Mouse (Mus musculus) thymus, adult 2 months (tissue): ENCODE data around the gene Pou3f1. TPM values are rescaled to one million over a fixed set of nuclear protein-coding genes. Genes with fewer than 3 reads are reported as not detected.

Experiments
- DNase-seq: peaks from one replicate; pipeline ENCODE4 v3.0.0; 2021
- H3K27ac ChIP-seq: fragments of 200-500 bp; 2 replicates; pipeline ENCODE4 v1.5.1; 2012; ENCODE audit warnings: low read length, control low read depth; ENCODE audit not compliant: control insufficient read depth, insufficient read depth
- H3K27me3 ChIP-seq: fragments of 200-500 bp; 2 replicates; pipeline ENCODE4 v1.6.1; 2012; ENCODE audit warnings: mild to moderate bottlenecking, low read length, moderate library complexity, mixed read lengths; ENCODE audit not compliant: control insufficient read depth, insufficient read depth
- H3K36me3 ChIP-seq: fragments of 200-500 bp; 2 replicates; pipeline ENCODE4 v1.6.1; 2012; ENCODE audit warnings: mild to moderate bottlenecking, low read length, moderate library complexity; ENCODE audit not compliant: control insufficient read depth, insufficient read depth
- H3K4me1 ChIP-seq: fragments of 200-500 bp; replicated peaks from 2 replicates; pipeline ENCODE4 v1.6.1; 2012; ENCODE audit warnings: low read length; ENCODE audit not compliant: control insufficient read depth, insufficient read depth
- H3K4me3 ChIP-seq: fragments of 200-500 bp; 2 replicates; pipeline ENCODE4 v1.5.1; 2012; ENCODE audit warnings: mild to moderate bottlenecking, low read length, control low read depth, moderate library complexity; ENCODE audit not compliant: control insufficient read depth, insufficient read depth
- CTCF ChIP-seq: fragments of 200-500 bp; IDR thresholded peaks from 2 replicates; pipeline ENCODE4 v1.5.1; 2012; ENCODE audit warnings: mild to moderate bottlenecking, control low read depth, low read length, moderate library complexity, borderline replicate concordance; ENCODE audit not compliant: control insufficient read depth, poor library complexity, insufficient read depth; ENCODE audit errors: extremely low read depth
- POLR2A ChIP-seq: fragments of 200-500 bp; IDR thresholded peaks from 2 replicates; pipeline ENCODE4 v1.6.1; 2012; ENCODE audit warnings: mild to moderate bottlenecking, low read length, control low read depth, moderate library complexity; ENCODE audit not compliant: control insufficient read depth, poor library complexity, insufficient read depth; ENCODE audit errors: extremely low read depth
- WGBS: fragments of 180-500 bp; shearing (Covaris S2); methylation state at CpG from one replicate; pipeline ENCODE4 v1.1.7; 2018; 5-methylcytosine and 5-hydroxymethylcytosine counted together
- polyA plus RNA-seq: library from polyadenylated mRNA; depleted of rRNA; stranded (reverse); fragments of >200 nt; gene quantifications from 2 replicates; pipeline ENCODE4 v1.2.3, GENCODE M21; 2012

The Pou3f1 gene
- polyA plus RNA-seq, 1 experiment, result 0.38 TPM

- Histone ChIP-seq H3K27ac (peak overlapping the region; percentile 60; the same call in 1 of the 2 replicates), H3K4me1 (peaks cover 48% of the 10 kb centered on the region), H3K4me3 (peak overlapping the region; percentile 100), H3K27me3 (no peaks in the 10 kb centered on the region), H3K36me3 (no peaks in the 10 kb centered on the region)
- peak; percentile 55 for DNase-seq
- WGBS, result 10% methylated on average over 22 of the region's 22 CpGs
- TF ChIP-seq CTCF, result no peak
- TF ChIP-seq POLR2A, result no peak
These were observed 44.6 kb downstream of the Pou3f1 start for GRCm38 (mm10) chr4:124701052-124701845.

DNA sequence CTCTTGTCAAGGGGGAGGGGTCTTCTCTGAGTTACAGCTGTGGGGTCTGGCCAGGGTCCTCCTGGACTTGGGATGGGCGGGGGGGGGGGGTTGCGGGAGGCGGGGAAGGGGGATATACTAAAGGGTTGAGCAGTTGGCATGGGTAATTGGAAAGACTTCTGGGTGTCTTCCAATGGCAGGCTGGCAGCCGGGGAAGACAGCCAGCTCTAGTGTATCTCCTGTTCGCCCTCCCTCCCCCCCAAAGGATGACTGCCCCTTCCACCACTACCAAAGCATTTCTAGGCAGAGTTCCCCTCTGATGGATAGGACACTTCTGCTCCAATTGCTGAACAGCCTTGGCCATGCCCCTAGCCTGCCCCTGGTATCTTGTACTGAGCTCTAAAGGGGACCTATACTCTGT, 45.3 kb downstream of the Pou3f1 start:
- TF ChIP-seq CTCF (no peak), POLR2A (no peak)
- Histone ChIP-seq H3K4me3 (peak overlapping the region; percentile 100; the same call in 1 of the 2 replicates), H3K27ac (no peak overlapping the region), H3K27me3 (no peaks in the 10 kb centered on the region), H3K36me3 (no peaks in the 10 kb centered on the region), H3K4me1 (peaks cover 48% of the 10 kb centered on the region)
- WGBS, result 84% methylated on average over 5 of the region's 5 CpGs
- DNase-seq, result no peak

- Histone ChIP-seq H3K27me3 (no peaks in the 10 kb centered on the region), H3K36me3 (no peaks in the 10 kb centered on the region), H3K4me1 (peaks cover 61% of the 10 kb centered on the region), H3K27ac (peak overlapping the region; percentile 95), H3K4me3 (peak overlapping the region; percentile 11)
- 26% methylated on average over 2 of the region's 2 CpGs for WGBS
- TF ChIP-seq POLR2A (no peak), CTCF (no peak)
- DNase-seq, result peak; percentile 35
These were observed 46.8 kb downstream of the Pou3f1 start for GRCm38 (mm10) chr4:124703406-124703805.

DNA sequence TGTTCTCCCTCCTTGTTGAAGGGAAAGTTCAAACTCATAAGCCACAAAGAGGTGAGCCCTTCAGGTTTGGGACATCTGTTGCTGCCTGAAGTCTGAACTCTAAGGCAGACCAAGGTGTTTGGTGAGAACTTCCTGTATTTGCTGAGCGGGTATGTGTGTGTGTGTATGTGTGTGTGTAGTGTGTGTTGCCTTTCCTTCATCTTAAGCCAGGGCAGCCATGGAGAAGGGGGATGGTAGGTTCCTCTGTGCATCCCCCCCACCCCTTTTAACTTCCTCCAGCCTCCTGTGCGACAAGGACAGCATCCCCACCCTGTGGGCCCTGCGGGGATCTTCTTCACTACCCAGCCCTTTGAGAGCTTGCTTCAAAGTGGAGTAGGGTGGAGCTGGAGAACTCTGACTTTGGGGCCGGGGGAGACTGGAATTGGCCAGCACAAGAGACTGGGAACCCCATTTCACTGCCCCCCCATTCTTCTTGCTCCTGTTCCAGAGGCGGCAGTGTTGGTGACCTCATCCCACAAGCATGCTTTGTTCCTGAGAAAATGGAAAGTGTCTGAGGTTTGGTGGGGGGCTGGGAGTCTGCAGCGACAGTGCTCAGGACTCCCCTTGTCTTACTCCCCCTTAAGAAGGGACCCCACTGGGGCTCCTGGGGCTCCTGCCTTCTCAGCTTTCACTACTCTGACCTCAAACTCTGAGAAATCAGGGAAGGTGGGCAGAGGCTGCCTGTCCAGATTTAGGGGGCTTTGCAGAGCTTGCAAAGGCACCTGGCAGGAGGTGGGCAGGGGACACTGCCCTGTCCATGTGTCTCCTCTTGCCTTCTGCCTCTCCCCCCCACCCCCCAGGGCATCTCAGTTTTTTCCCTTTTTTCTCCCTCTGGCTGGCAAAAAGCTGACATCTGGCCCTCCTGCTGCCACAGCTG, 47.5 kb downstream of the Pou3f1 start:
- Histone ChIP-seq H3K27me3 (no peaks in the 10 kb centered on the region), H3K4me1 (peaks cover 68% of the 10 kb centered on the region), H3K27ac (peak overlapping the region; percentile 95), H3K4me3 (peak overlapping the region; percentile 26), H3K36me3 (no peaks in the 10 kb centered on the region)
- peak; percentile 61 for DNase-seq
- no peak for TF ChIP-seq CTCF
- TF ChIP-seq POLR2A, result no peak
- 2% methylated on average over 6 of the region's 6 CpGs for WGBS

- peak; percentile 25 for DNase-seq
- Histone ChIP-seq H3K4me1 (peaks cover 74% of the 10 kb centered on the region), H3K27ac (peak overlapping the region; percentile 95), H3K4me3 (no peak overlapping the region), H3K36me3 (no peaks in the 10 kb centered on the region), H3K27me3 (no peaks in the 10 kb centered on the region)
- TF ChIP-seq CTCF (no peak), POLR2A (no peak)
- 11% methylated on average over 11 of the region's 11 CpGs for WGBS
These were observed 48.3 kb downstream of the Pou3f1 start for GRCm38 (mm10) chr4:124704797-124705474.
